Mouse (Mus musculus) heart, adult 9 months (tissue): ENCODE measurements around the gene Iqsec3.
"Not testable (repeated sequence)": the region's sequence is repeated elsewhere in the genome, so short reads cannot be mapped to it uniquely, and the experiment has no call there.

Source experiments
- DNase-seq, 2 experiments: peaks; one replicate each; pipeline ENCODE4 v3.0.0; 2022; ENCODE audit warnings: low spot score in 2 of 2

Gene Iqsec3

GRCm38 (mm10) chr6:121366537-121366936, 106.9 kb downstream of the Iqsec3 start:
- not testable (repeated sequence) for DNase-seq

- DNase-seq, result no peak
These were observed 109.5 kb downstream of the Iqsec3 start for GRCm38 (mm10) chr6:121363956-121364355.

- no peak for DNase-seq
These were observed 110.4 kb downstream of the Iqsec3 start for GRCm38 (mm10) chr6:121363061-121363460.

- DNase-seq, result no peak
These were observed 116.2 kb downstream of the Iqsec3 start for GRCm38 (mm10) chr6:121357232-121357631.

- DNase-seq, result peak in 1 of 2 experiments; percentile 35
These were observed 117.4 kb downstream of the Iqsec3 start for GRCm38 (mm10) chr6:121356041-121356440.

- no peak for DNase-seq
These were observed 121.2 kb downstream of the Iqsec3 start for GRCm38 (mm10) chr6:121352276-121352675.

- DNase-seq, result no peak
These were observed 127.0 kb downstream of the Iqsec3 start for GRCm38 (mm10) chr6:121346428-121346827.

- DNase-seq, result no peak
These were observed 129.1 kb downstream of the Iqsec3 start for GRCm38 (mm10) chr6:121344329-121344728.

GRCm38 (mm10) chr6:121343771-121344123, 129.7 kb downstream of the Iqsec3 start:
- no peak for DNase-seq

GRCm38 (mm10) chr6:121343026-121343770, 130.3 kb downstream of the Iqsec3 start, which contains the start of gene Slc6a12:
Slc6a12 (plus strand) TSS chr6:121343076.
- no peak for DNase-seq

GRCm38 (mm10) chr6:121341650-121342049, 131.8 kb downstream of the Iqsec3 start:
- no peak for DNase-seq

GRCm38 (mm10) chr6:121338519-121338896, 135.0 kb downstream of the Iqsec3 start:
- DNase-seq, result no peak

- peak; percentile 68 to 79 for DNase-seq
These were observed 135.5 kb downstream of the Iqsec3 start for GRCm38 (mm10) chr6:121337770-121338518.

GRCm38 (mm10) chr6:121337229-121337628, 136.2 kb downstream of the Iqsec3 start:
- no peak for DNase-seq

GRCm38 (mm10) chr6:121336558-121336957, 136.9 kb downstream of the Iqsec3 start:
- no peak for DNase-seq

GRCm38 (mm10) chr6:121335841-121336240, 137.6 kb downstream of the Iqsec3 start:
- DNase-seq, result no peak

GRCm38 (mm10) chr6:121329848-121330508, 143.5 kb downstream of the Iqsec3 start:
- DNase-seq, result peak in 1 of 2 experiments; percentile 19

- DNase-seq, result no peak
These were observed 145.0 kb downstream of the Iqsec3 start for GRCm38 (mm10) chr6:121328417-121328884.

GRCm38 (mm10) chr6:121326486-121327069, 146.9 kb downstream of the Iqsec3 start:
- peak; percentile 24 to 31 for DNase-seq

- peak in 1 of 2 experiments; percentile 18 for DNase-seq
These were observed 147.7 kb downstream of the Iqsec3 start for GRCm38 (mm10) chr6:121325740-121326139.

- DNase-seq, result no peak
These were observed 148.2 kb downstream of the Iqsec3 start for GRCm38 (mm10) chr6:121325298-121325697.
